31 mouse cellular contexts compared by ENCODE assay signal in genomic region chr9:115681841-115682240, GRCm38 (mm10).
DNase-seq lines count a peak whose midpoint lies in the region; ATAC-seq and TF ChIP-seq lines count a peak whose summit lies in the region.
"Had no signal": no experiment of that assay in that cellular context is flagged by ENCODE, and none has a peak within 500 bp of the region (broad histone marks: within the 10 kb centered on the region; RNA-seq: fewer than 3 reads in every experiment).

No protein-coding gene starts in this region.

- H3K27ac ChIP-seq in forebrain, embryonic 14.5 days (ENCODE audit: low read depth, low read length): no peak overlapping the region
- H3K27ac ChIP-seq in forebrain, embryonic 10.5 days: no peak overlapping the region
- H3K27ac ChIP-seq in heart, embryonic 15.5 days: 0 out of 2 replicates have a peak overlapping the region, but pooled peaks have one; percentile 47
- no peak overlapping the region for H3K27ac ChIP-seq in hindbrain, postnatal 0 days
- no peak overlapping the region for H3K27ac ChIP-seq in hindbrain, embryonic 12.5 days
- H3K27ac ChIP-seq: embryonic facial prominence, embryonic 13.5 days; forebrain, embryonic 12.5 days; limb, embryonic 10.5 days; limb, embryonic 15.5 days; liver, embryonic 13.5 days; neural tube, embryonic 13.5 days; stomach, embryonic 15.5 days had no signal

- peaks cover 2% of the 10 kb centered on the region; the same call in 1 of the 2 replicates for H3K4me1 ChIP-seq in forebrain, embryonic 14.5 days (ENCODE audit: control insufficient read depth, insufficient read depth, low read length)
- peaks cover 15% of the 10 kb centered on the region for H3K4me1 ChIP-seq in forebrain, embryonic 10.5 days
- H3K4me1 ChIP-seq in heart, embryonic 15.5 days (replicated peaks): peaks cover 9% of the 10 kb centered on the region
- H3K4me1 ChIP-seq in hindbrain, postnatal 0 days (ENCODE audit: insufficient read depth, low read length): no peaks in the 10 kb centered on the region
- H3K4me1 ChIP-seq in hindbrain, embryonic 12.5 days: peaks cover 11% of the 10 kb centered on the region
- H3K4me1 ChIP-seq: embryonic facial prominence, embryonic 13.5 days; limb, embryonic 15.5 days; stomach, embryonic 15.5 days had no signal

- no peak overlapping the region for H3K9ac ChIP-seq in forebrain, embryonic 14.5 days (ENCODE audit: low read length)
- H3K9ac ChIP-seq in heart, embryonic 15.5 days: no peak overlapping the region
- H3K9ac ChIP-seq in hindbrain, postnatal 0 days (replicated peaks; ENCODE audit: low read length): no peak overlapping the region
- no peak overlapping the region for H3K9ac ChIP-seq in hindbrain, embryonic 12.5 days
- H3K9ac ChIP-seq: embryonic facial prominence, embryonic 13.5 days; forebrain, embryonic 12.5 days; limb, embryonic 15.5 days; liver, embryonic 13.5 days; neural tube, embryonic 13.5 days; stomach, embryonic 15.5 days had no signal

- H3K4me3 ChIP-seq in forebrain, embryonic 14.5 days (ENCODE audit: low read depth, low read length): no peak overlapping the region
- no peak overlapping the region for H3K4me3 ChIP-seq in forebrain, embryonic 10.5 days
- H3K4me3 ChIP-seq in heart, embryonic 15.5 days: no peak overlapping the region
- H3K4me3 ChIP-seq in hindbrain, postnatal 0 days (ENCODE audit: low read length): no peak overlapping the region
- H3K4me3 ChIP-seq in hindbrain, embryonic 12.5 days: no peak overlapping the region
- H3K4me3 ChIP-seq: embryonic facial prominence, embryonic 13.5 days; erythroblast, embryonic 14.5 days; forebrain, embryonic 12.5 days; limb, embryonic 10.5 days; limb, embryonic 15.5 days; liver, embryonic 13.5 days; neural tube, embryonic 13.5 days; stomach, embryonic 15.5 days had no signal

- WGBS in forebrain, embryonic 14.5 days: 31% methylated on average over 9 of the region's 9 CpGs
- 71% methylated on average over 9 of the region's 9 CpGs for WGBS in forebrain, embryonic 10.5 days
- 72% methylated on average over 9 of the region's 9 CpGs for WGBS in heart, embryonic 15.5 days
- WGBS in hindbrain, postnatal 0 days: 34% methylated on average over 9 of the region's 9 CpGs
- 52% methylated on average over 9 of the region's 9 CpGs for WGBS in hindbrain, embryonic 12.5 days

- intact Hi-C loops in heart, postnatal 14 days (cut with DNase I): no loop called here

- no peaks in the 10 kb centered on the region for H3K9me3 ChIP-seq in forebrain, embryonic 14.5 days (replicated peaks; ENCODE audit: control insufficient read depth, low read length)
- H3K9me3 ChIP-seq in forebrain, embryonic 10.5 days: no peaks in the 10 kb centered on the region
- H3K9me3 ChIP-seq in heart, embryonic 15.5 days (replicated peaks): no peaks in the 10 kb centered on the region
- no peaks in the 10 kb centered on the region for H3K9me3 ChIP-seq in hindbrain, postnatal 0 days (ENCODE audit: low read length)
- no peaks in the 10 kb centered on the region for H3K9me3 ChIP-seq in hindbrain, embryonic 12.5 days (replicated peaks)
- H3K9me3 ChIP-seq: embryonic facial prominence, embryonic 13.5 days; forebrain, embryonic 12.5 days; limb, embryonic 10.5 days; limb, embryonic 15.5 days; liver, embryonic 13.5 days; neural tube, embryonic 13.5 days; stomach, embryonic 15.5 days had no signal

- no peak overlapping the region for H3K4me2 ChIP-seq in forebrain, embryonic 14.5 days (ENCODE audit: low read length)
- H3K4me2 ChIP-seq in heart, embryonic 15.5 days: no peak overlapping the region
- no peak overlapping the region for H3K4me2 ChIP-seq in hindbrain, postnatal 0 days (ENCODE audit: low read depth, low read length)
- no peak overlapping the region for H3K4me2 ChIP-seq in hindbrain, embryonic 12.5 days (replicated peaks)
- H3K4me2 ChIP-seq: embryonic facial prominence, embryonic 13.5 days; forebrain, embryonic 12.5 days; limb, embryonic 15.5 days; liver, embryonic 13.5 days; neural tube, embryonic 13.5 days; stomach, embryonic 15.5 days had no signal

- TF ChIP-seq POLR2A in brain, embryonic 14.5 days (IDR thresholded peaks at IDR 0.05; ENCODE audit: borderline replicate concordance, extremely low read depth, insufficient read depth, insufficient read length, poor library complexity, severe bottlenecking): no peak

- TF ChIP-seq CTCF in hindbrain, postnatal 0 days (IDR thresholded peaks at IDR 0.05; ENCODE audit: low read depth): no peak
- no peak for TF ChIP-seq CTCF in brain, embryonic 14.5 days (IDR thresholded peaks at IDR 0.05; ENCODE audit: borderline replicate concordance, extremely low read depth, insufficient read depth, insufficient read length)

- ATAC-seq in forebrain, embryonic 14.5 days: no peak
- ATAC-seq in heart, embryonic 15.5 days (replicated peaks; ENCODE audit: insufficient number of reproducible peaks, insufficient read depth, low FRiP score, low read depth): no peak
- ATAC-seq in hindbrain, postnatal 0 days: no peak
- no peak for ATAC-seq in hindbrain, embryonic 12.5 days (ENCODE audit: low FRiP score)
- ATAC-seq: inflammation-experienced regulatory T-cells, adult 6 months; Patski had no signal

- DNase-seq in forebrain, embryonic 14.5 days (ENCODE audit: low spot score): peak; percentile 19
- no peak for DNase-seq in forebrain, embryonic 10.5 days (ENCODE audit: extremely low spot score, low spot score)
- DNase-seq in heart, postnatal 14 days: no peak
- DNase-seq in hindbrain, postnatal 0 days (ENCODE audit: low spot score): peak; percentile 22
- DNase-seq in brain, embryonic 14.5 days (ENCODE audit: low read depth): peak; percentile 53
- DNase-seq in cerebellum, postnatal 10 days: no peak
- DNase-seq: adrenal gland, postnatal 10 days; cerebellum, adult 11 months; cerebellum, adult 9-10 months; embryo, embryonic 11 days; gastrocnemius, postnatal 14 days; heart, postnatal 36 days; kidney, adult 11 months; kidney, postnatal 14 days; layer of hippocampus, adult 9-11 months; liver, embryonic 13.5 days; lung, adult 18-20 months; lung, postnatal 10 days; right cerebral cortex, postnatal 14 days had no signal

- no peaks in the 10 kb centered on the region for H3K36me3 ChIP-seq in forebrain, embryonic 14.5 days (ENCODE audit: control insufficient read depth, insufficient read depth, low read length)
- no peaks in the 10 kb centered on the region for H3K36me3 ChIP-seq in forebrain, embryonic 10.5 days (replicated peaks)
- H3K36me3 ChIP-seq in heart, embryonic 15.5 days: no peaks in the 10 kb centered on the region
- H3K36me3 ChIP-seq in hindbrain, postnatal 0 days (ENCODE audit: insufficient read depth, low read length): no peaks in the 10 kb centered on the region
- no peaks in the 10 kb centered on the region for H3K36me3 ChIP-seq in hindbrain, embryonic 12.5 days
- H3K36me3 ChIP-seq: embryonic facial prominence, embryonic 13.5 days; forebrain, embryonic 12.5 days; G1E; limb, embryonic 10.5 days; limb, embryonic 15.5 days; liver, embryonic 13.5 days; neural tube, embryonic 13.5 days; stomach, embryonic 15.5 days had no signal

- no peaks in the 10 kb centered on the region for H3K27me3 ChIP-seq in forebrain, embryonic 14.5 days (replicated peaks; ENCODE audit: control insufficient read depth, insufficient read depth, low read length)
- 0 out of 2 replicates have a peak, but pooled peaks cover 3% of the 10 kb centered on the region for H3K27me3 ChIP-seq in forebrain, embryonic 10.5 days (ENCODE audit: poor library complexity, severe bottlenecking)
- no peaks in the 10 kb centered on the region for H3K27me3 ChIP-seq in heart, embryonic 15.5 days
- H3K27me3 ChIP-seq in hindbrain, postnatal 0 days (ENCODE audit: insufficient read depth, low read length): no peaks in the 10 kb centered on the region
- H3K27me3 ChIP-seq in hindbrain, embryonic 12.5 days: no peaks in the 10 kb centered on the region
- H3K27me3 ChIP-seq: embryonic facial prominence, embryonic 13.5 days; forebrain, embryonic 12.5 days; limb, embryonic 15.5 days; liver, embryonic 13.5 days; neural tube, embryonic 13.5 days; Patski; stomach, embryonic 15.5 days had no signal

Comparison
In these comparisons a context has a peak if more than half of its experiments do, and no peak if none do; other contexts are left out.
1. DNase-seq: peak in forebrain, embryonic 14.5 days (single experiment), hindbrain, postnatal 0 days (single experiment) and brain, embryonic 14.5 days (single experiment); none in forebrain, embryonic 10.5 days (single experiment), heart, postnatal 14 days (0 of 2) and cerebellum, postnatal 10 days (0 of 2).